Mouse (Mus musculus) forelimb bud, embryonic 11.5 days (tissue): ENCODE data around the gene Mesp2.

Experiments
- DNase-seq: peaks from one replicate; pipeline ENCODE4 v3.0.0-alpha.2; 2012; ENCODE audit warnings: low read depth, low spot score

The Mesp2 gene

GRCm38 (mm10) chr7:79861794-79862193, 51.3 kb downstream of the Mesp2 start:
- DNase-seq = no peak
